Mouse (Mus musculus) myocyte (in vitro differentiated cells): Measurements from ENCODE around the gene Nek10. TPM values are rescaled to one million over a fixed set of nuclear protein-coding genes. Genes with fewer than 3 reads are reported as not detected.

Experiments
- H3K27me3 ChIP-seq: one replicate; pipeline ENCODE4 v1.6.1; 2011; ENCODE audit not compliant: control insufficient read depth, insufficient read depth, insufficient read length
- H3K36me3 ChIP-seq: one replicate; pipeline ENCODE4 v1.6.1; 2011; ENCODE audit not compliant: control insufficient read depth, insufficient read depth
- H3K4me2 ChIP-seq: one replicate; pipeline ENCODE4 v1.6.1; 2011; ENCODE audit warnings: low read depth, control low read depth
- H3K4me3 ChIP-seq: one replicate; pipeline ENCODE4 v1.5.1; 2011; ENCODE audit warnings: mild to moderate bottlenecking, control low read depth, moderate library complexity
- H3K79me2 ChIP-seq: one replicate; pipeline ENCODE4 v1.6.1; 2011; ENCODE audit not compliant: control insufficient read depth, insufficient read depth
- H3ac ChIP-seq: one replicate; pipeline ENCODE4 v1.6.1; 2011; ENCODE audit not compliant: control insufficient read depth, insufficient read length
- CEBPB ChIP-seq: IDR thresholded peaks from 2 replicates; pipeline ENCODE4 v1.6.1; 2011; ENCODE audit warnings: mild to moderate bottlenecking, moderate library complexity; ENCODE audit not compliant: poor library complexity, insufficient read depth, severe bottlenecking
- E2F4 ChIP-seq: IDR thresholded peaks from one replicate; pipeline ENCODE4 v1.6.1; 2011; ENCODE audit warnings: mild to moderate bottlenecking, control low read depth, moderate library complexity; ENCODE audit not compliant: insufficient read depth
- MAX ChIP-seq: IDR thresholded peaks from one replicate; pipeline ENCODE4 v1.6.1; 2011; ENCODE audit warnings: low read depth, mild to moderate bottlenecking, control low read depth
- MYOD1 ChIP-seq, 3 experiments: IDR thresholded peaks; one replicate each; pipeline ENCODE4 v1.6.1; 2011; ENCODE audit warnings: control low read depth in 2 of 3, low read depth in 2 of 3, mild to moderate bottlenecking in 2 of 3, moderate library complexity in 1 of 3; ENCODE audit not compliant: insufficient read length in 2 of 3, control insufficient read depth in 1 of 3
- MYOG ChIP-seq, 3 experiments: IDR thresholded peaks; one replicate each; pipeline ENCODE4 v1.6.1; 2011; ENCODE audit warnings: control low read depth in 2 of 3, low read depth in 2 of 3, mild to moderate bottlenecking in 2 of 3; ENCODE audit not compliant: insufficient read length in 2 of 3, control insufficient read depth in 1 of 3, insufficient read depth in 1 of 3
- POLR2A ChIP-seq: IDR thresholded peaks from one replicate; pipeline ENCODE4 v1.6.1; 2011; ENCODE audit warnings: low read depth, mild to moderate bottlenecking, control low read depth, moderate library complexity; ENCODE audit not compliant: insufficient read length
- POLR2AphosphoS2 ChIP-seq: IDR thresholded peaks from one replicate; pipeline ENCODE4 v1.6.1; 2011; ENCODE audit warnings: low read depth, control low read depth; ENCODE audit not compliant: insufficient read length
- REST ChIP-seq: IDR thresholded peaks from one replicate; pipeline ENCODE4 v1.6.1; 2011; ENCODE audit warnings: mild to moderate bottlenecking, control low read depth, moderate library complexity; ENCODE audit not compliant: insufficient read depth, insufficient read length
- SRF ChIP-seq: IDR thresholded peaks from one replicate; pipeline ENCODE4 v1.6.1; 2011; ENCODE audit warnings: low read depth; ENCODE audit not compliant: control insufficient read depth, insufficient read length
- TCF12 ChIP-seq: IDR thresholded peaks from one replicate; pipeline ENCODE4 v1.6.1; 2011; ENCODE audit warnings: mild to moderate bottlenecking, control low read depth; ENCODE audit not compliant: poor library complexity, insufficient read depth, severe bottlenecking
- TCF3 ChIP-seq: IDR thresholded peaks from one replicate; pipeline ENCODE4 v1.6.1; 2011; ENCODE audit warnings: low read depth, control low read depth; ENCODE audit not compliant: insufficient read length
- USF1 ChIP-seq: IDR thresholded peaks from one replicate; pipeline ENCODE4 v1.6.1; 2011; ENCODE audit warnings: low read depth, mild to moderate bottlenecking, control low read depth, moderate library complexity
- polyA plus RNA-seq: library from polyadenylated mRNA; unstranded; fragments of >200 nt; fragmentation: generic; extraction: Trizol; gene quantifications from one replicate; pipeline ENCODE4 v1.2.1, GENCODE M21; 2012; ENCODE audit warnings: missing spikeins

The Nek10 gene
- polyA plus RNA-seq, 1 experiment: 0.10 TPM

DNA sequence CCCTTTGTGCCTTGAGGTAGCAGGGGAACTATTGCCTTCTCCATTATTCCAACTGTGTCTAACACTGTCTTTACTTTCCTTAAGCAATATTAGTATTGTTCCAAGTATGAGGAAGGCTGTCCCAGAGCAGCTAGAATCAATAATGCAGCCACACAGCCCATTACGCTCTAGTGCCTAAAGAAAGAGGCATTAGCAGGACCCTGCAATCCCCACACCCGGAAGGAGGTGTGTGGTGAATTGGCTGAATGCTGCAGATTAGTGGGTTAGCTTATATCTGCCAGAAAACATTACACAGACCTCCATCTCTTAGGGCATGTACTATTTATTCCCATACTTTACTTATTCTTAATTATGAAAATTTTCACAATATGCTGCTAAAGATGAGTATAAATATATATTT lies 145.8 kb downstream of the Nek10 start:
- Histone ChIP-seq H3K79me2 (no peaks in the 10 kb centered on the region), H3ac (no peak overlapping the region), H3K4me3 (no peak overlapping the region), H3K4me2 (no peak overlapping the region), H3K36me3 (no peaks in the 10 kb centered on the region), H3K27me3 (no peaks in the 10 kb centered on the region)
- TF ChIP-seq TCF3: no peak
- no peak for TF ChIP-seq SRF
- TF ChIP-seq USF1: no peak
- TF ChIP-seq MAX: no peak
- no peak for TF ChIP-seq POLR2AphosphoS2
- no peak for TF ChIP-seq MYOD1 (IDR thresholded peaks at IDR 0.05; ENCODE audit: control insufficient read depth in 1 of 3, insufficient read length in 2 of 3, low read depth in 2 of 3)
- TF ChIP-seq TCF12: no peak
- TF ChIP-seq REST: no peak
- no peak for TF ChIP-seq CEBPB
- no peak for TF ChIP-seq POLR2A
- no peak for TF ChIP-seq E2F4
- no peak for TF ChIP-seq MYOG (IDR thresholded peaks at IDR 0.05; ENCODE audit: control insufficient read depth in 1 of 3, insufficient read depth in 1 of 3, insufficient read length in 2 of 3, low read depth in 2 of 3)

DNA sequence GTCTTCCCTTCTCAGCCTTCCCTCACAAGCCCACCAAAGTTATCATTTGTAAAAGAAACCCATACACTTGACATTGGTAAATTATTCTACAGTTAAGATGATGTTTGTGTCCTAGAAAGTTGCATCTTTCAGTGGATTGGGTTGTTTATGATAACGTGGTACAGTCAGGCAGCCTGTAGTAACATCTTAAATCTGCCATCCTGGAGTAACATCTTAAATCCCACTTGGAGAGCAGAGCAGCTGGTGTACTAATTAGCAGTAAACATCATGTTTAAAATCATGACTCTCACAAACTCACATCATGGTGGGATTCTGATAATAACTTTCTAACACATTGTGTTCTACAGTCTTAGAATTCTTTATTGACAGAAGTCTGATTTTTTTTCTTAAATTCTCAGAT lies 148.6 kb downstream of the Nek10 start:
- no peak for TF ChIP-seq POLR2A
- TF ChIP-seq E2F4: no peak
- no peak for TF ChIP-seq POLR2AphosphoS2
- TF ChIP-seq MYOG (IDR thresholded peaks at IDR 0.05; ENCODE audit: control insufficient read depth in 1 of 3, insufficient read depth in 1 of 3, insufficient read length in 2 of 3, low read depth in 2 of 3): no peak
- no peak for TF ChIP-seq SRF
- no peak for TF ChIP-seq TCF12
- no peak for TF ChIP-seq MYOD1 (IDR thresholded peaks at IDR 0.05; ENCODE audit: control insufficient read depth in 1 of 3, insufficient read length in 2 of 3, low read depth in 2 of 3)
- no peak for TF ChIP-seq USF1
- no peak for TF ChIP-seq TCF3
- TF ChIP-seq REST: no peak
- no peak for TF ChIP-seq CEBPB
- no peak for TF ChIP-seq MAX
- no peaks in the 10 kb centered on the region for H3K36me3 ChIP-seq
- no peak overlapping the region for H3ac ChIP-seq
- H3K27me3 ChIP-seq: no peaks in the 10 kb centered on the region
- no peak overlapping the region for H3K4me2 ChIP-seq
- H3K79me2 ChIP-seq: no peaks in the 10 kb centered on the region
- H3K4me3 ChIP-seq: no peak overlapping the region

- H3K36me3 ChIP-seq: no peaks in the 10 kb centered on the region
- H3K4me2 ChIP-seq: no peak overlapping the region
- H3K79me2 ChIP-seq: no peaks in the 10 kb centered on the region
- no peaks in the 10 kb centered on the region for H3K27me3 ChIP-seq
- TF ChIP-seq TCF12 (no peak), POLR2AphosphoS2 (no peak), MYOG (IDR thresholded peaks at IDR 0.05; ENCODE audit: control insufficient read depth in 1 of 3, insufficient read depth in 1 of 3, insufficient read length in 2 of 3, low read depth in 2 of 3) (no peak), POLR2A (no peak)
- no peak overlapping the region for H3K4me3 ChIP-seq
- no peak overlapping the region for H3ac ChIP-seq
These were observed 156.7 kb downstream of the Nek10 start for GRCm38 (mm10) chr14:14959780-14960440.

DNA sequence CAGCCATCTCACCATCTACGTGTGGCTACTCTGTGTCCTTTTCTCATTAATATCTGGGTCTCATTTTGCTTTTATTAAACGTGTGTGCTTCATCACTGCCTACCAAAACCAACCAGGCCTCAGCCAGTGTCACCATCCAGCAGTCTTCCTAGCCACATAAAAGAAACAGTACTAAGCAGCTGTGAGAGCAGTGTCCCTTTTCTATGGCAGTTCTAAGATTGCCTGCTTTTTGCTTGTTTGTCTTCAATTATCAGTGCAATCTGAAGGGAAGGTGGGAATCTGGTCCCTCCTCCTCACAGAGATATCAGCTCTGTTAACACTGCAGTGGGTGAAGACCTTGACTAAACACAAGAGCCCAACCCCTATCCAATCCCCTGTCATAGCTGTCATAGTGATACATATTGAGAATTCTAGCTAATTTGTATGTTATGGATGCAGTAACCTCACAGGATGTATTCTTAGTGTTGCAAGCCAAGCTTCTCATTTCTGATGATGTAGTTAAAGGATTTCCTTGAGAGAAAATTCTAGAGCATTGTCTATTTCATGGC lies 157.3 kb downstream of the Nek10 start:
- TF ChIP-seq MYOG (IDR thresholded peaks at IDR 0.05; ENCODE audit: control insufficient read depth in 1 of 3, insufficient read depth in 1 of 3, insufficient read length in 2 of 3, low read depth in 2 of 3) (no peak), MYOD1 (IDR thresholded peaks at IDR 0.05; ENCODE audit: control insufficient read depth in 1 of 3, insufficient read length in 2 of 3, low read depth in 2 of 3) (no peak)
- H3K4me2 ChIP-seq: no peak overlapping the region
- H3ac ChIP-seq: no peak overlapping the region
- H3K36me3 ChIP-seq: no peaks in the 10 kb centered on the region
- no peaks in the 10 kb centered on the region for H3K79me2 ChIP-seq
- no peak overlapping the region for H3K4me3 ChIP-seq
- H3K27me3 ChIP-seq: no peaks in the 10 kb centered on the region

DNA sequence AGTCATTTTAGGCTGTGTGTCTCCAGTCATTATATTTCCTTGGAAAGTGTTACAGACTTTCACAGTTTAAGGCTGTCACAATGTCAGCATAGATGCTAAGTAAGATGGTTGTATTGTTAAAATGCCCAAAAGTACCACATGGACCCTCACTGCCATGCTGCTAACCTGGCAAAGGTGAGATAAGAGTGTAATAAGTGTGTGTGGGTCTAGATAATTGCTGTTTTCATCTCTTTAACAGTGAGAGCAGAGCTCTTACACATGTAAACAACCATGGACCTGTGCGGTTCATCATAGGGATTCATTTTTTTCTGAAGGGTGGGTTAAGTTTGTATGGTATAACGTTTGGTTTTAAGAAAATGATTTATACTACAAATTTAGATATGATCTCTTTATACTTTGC lies 167.4 kb downstream of the Nek10 start:
- no peaks in the 10 kb centered on the region for H3K36me3 ChIP-seq
- no peaks in the 10 kb centered on the region for H3K79me2 ChIP-seq
- no peak overlapping the region for H3K4me2 ChIP-seq
- TF ChIP-seq MYOD1 (IDR thresholded peaks at IDR 0.05; ENCODE audit: control insufficient read depth in 1 of 3, insufficient read length in 2 of 3, low read depth in 2 of 3): no peak
- no peak for TF ChIP-seq REST
- TF ChIP-seq MAX: no peak
- TF ChIP-seq E2F4: no peak
- TF ChIP-seq POLR2A: no peak
- TF ChIP-seq TCF3: no peak
- TF ChIP-seq MYOG (IDR thresholded peaks at IDR 0.05; ENCODE audit: control insufficient read depth in 1 of 3, insufficient read depth in 1 of 3, insufficient read length in 2 of 3, low read depth in 2 of 3): no peak
- no peak for TF ChIP-seq CEBPB
- TF ChIP-seq SRF: no peak
- TF ChIP-seq TCF12: no peak
- no peak for TF ChIP-seq POLR2AphosphoS2
- TF ChIP-seq USF1: no peak
- no peak overlapping the region for H3K4me3 ChIP-seq
- no peaks in the 10 kb centered on the region for H3K27me3 ChIP-seq
- H3ac ChIP-seq: no peak overlapping the region
